Comparison of ENCODE assay signal across 1 mouse cellular context in genomic region chr11:62496151-62496715, GRCm38 (mm10).
TF ChIP-seq lines count a peak whose summit lies in the region.

No protein-coding gene starts in this region.

TF ChIP-seq in MEL, 35 proteins besides CTCF, POLR2A, EP300 and RAD21 (continued from another document):
- peak; percentile 61 for TF ChIP-seq ZC3H11A (IDR thresholded peaks at IDR 0.05; ENCODE audit: low read depth, low read length)
- no peak for TF ChIP-seq MXI1 (IDR thresholded peaks at IDR 0.05; ENCODE audit: low read depth, low read length)
- no peak for TF ChIP-seq MYB (IDR thresholded peaks at IDR 0.05; ENCODE audit: low read depth, low read length)
- TF ChIP-seq ETS1 (IDR thresholded peaks at IDR 0.05; ENCODE audit: low read depth, low read length): no peak
- peak; percentile 68 for TF ChIP-seq SMC3 (IDR thresholded peaks at IDR 0.05; ENCODE audit: low read depth, low read length)
- no peak for TF ChIP-seq NRF1 (IDR thresholded peaks at IDR 0.05; ENCODE audit: insufficient read depth, low read depth, low read length, poor library complexity, severe bottlenecking)
- TF ChIP-seq GABPA (IDR thresholded peaks at IDR 0.05; ENCODE audit: low read depth, low read length): no peak
- TF ChIP-seq POLR2AphosphoS2 (IDR thresholded peaks at IDR 0.05; ENCODE audit: low read length): no peak
- no peak for TF ChIP-seq MAX (IDR thresholded peaks at IDR 0.05; ENCODE audit: low read length)
- no peak for TF ChIP-seq SIN3A (IDR thresholded peaks at IDR 0.05; ENCODE audit: low read length)
- no peak for TF ChIP-seq JUND (IDR thresholded peaks at IDR 0.05; ENCODE audit: low read depth, low read length)
- no peak for TF ChIP-seq ZKSCAN1 (IDR thresholded peaks at IDR 0.05; ENCODE audit: low read depth, low read length)
- TF ChIP-seq MYC (IDR thresholded peaks at IDR 0.05; ENCODE audit: low read depth, low read length): no peak
- TF ChIP-seq ZNF384 (IDR thresholded peaks at IDR 0.05; ENCODE audit: low read depth, low read length): peak; percentile 94
- TF ChIP-seq KAT2A (conservative IDR thresholded peaks at IDR 0.05; ENCODE audit: low read depth, low read length): no peak
- TF ChIP-seq MAFK (IDR thresholded peaks at IDR 0.05; ENCODE audit: borderline replicate concordance, low read depth, low read length): no peak
- TF ChIP-seq ZMIZ1 (IDR thresholded peaks at IDR 0.05; ENCODE audit: low read depth, low read length): no peak
- TF ChIP-seq GATA1 (IDR thresholded peaks at IDR 0.05; ENCODE audit: low read depth, low read length): peak; percentile 22; the same call in 1 of the 2 replicates
- no peak for TF ChIP-seq UBTF (IDR thresholded peaks at IDR 0.05; ENCODE audit: borderline replicate concordance, insufficient read depth, low read depth, low read length)
- no peak for TF ChIP-seq RCOR1 (IDR thresholded peaks at IDR 0.05; ENCODE audit: low read depth, low read length)
- no peak for TF ChIP-seq HCFC1 (IDR thresholded peaks at IDR 0.05; ENCODE audit: low read depth, low read length)
- TF ChIP-seq TBP (IDR thresholded peaks at IDR 0.05; ENCODE audit: low read depth, low read length): 0 out of 2 replicates have a peak, but pooled peaks have one; percentile 11
- TF ChIP-seq TAL1 (IDR thresholded peaks at IDR 0.05; ENCODE audit: low read length): no peak
- no peak for TF ChIP-seq E2F4 (IDR thresholded peaks at IDR 0.05; ENCODE audit: borderline replicate concordance, low read depth, low read length)
- TF ChIP-seq POLR2AphosphoS5 (IDR thresholded peaks at IDR 0.05; ENCODE audit: borderline replicate concordance, low read depth, low read length): no peak
- TF ChIP-seq CHD2 (IDR thresholded peaks at IDR 0.05; ENCODE audit: low read length): no peak
- no peak for TF ChIP-seq MAZ (IDR thresholded peaks at IDR 0.05; ENCODE audit: low read depth, low read length)
- no peak for TF ChIP-seq USF1 (IDR thresholded peaks at IDR 0.05; ENCODE audit: low read depth, low read length)
- no peak for TF ChIP-seq CHD1 (IDR thresholded peaks at IDR 0.05; ENCODE audit: low read depth, low read length)
